Mouse (Mus musculus) olfactory bulb, adult 2 months (tissue): ENCODE measurements around the gene Lsm6.

ENCODE experiments used
- CTCF ChIP-seq: fragments of 200-500 bp; IDR thresholded peaks from 2 replicates; pipeline ENCODE4 v1.5.1; 2012; ENCODE audit warnings: low read depth, mild to moderate bottlenecking, low read length, moderate library complexity; ENCODE audit not compliant: insufficient read depth
- POLR2A ChIP-seq: fragments of 200-500 bp; IDR thresholded peaks from 2 replicates; pipeline ENCODE4 v1.6.1; 2012; ENCODE audit warnings: mild to moderate bottlenecking, low read depth, low read length, moderate library complexity; ENCODE audit not compliant: insufficient read depth

- TF ChIP-seq POLR2A (no peak), CTCF (no peak)
These were observed 11.3 kb downstream of the Lsm6 start for GRCm38 (mm10) chr8:78809454-78810206.
